Mouse (Mus musculus): ENCODE measurements at regions not wholly inside any gene's neighbourhood (a gene's known extent, or its start where the extent isn't known, plus 50 kb on each side); places are given as distances from the start of the nearest gene placed in this dataset.
"Not testable (repeated sequence)": the region's sequence is repeated elsewhere in the genome, so short reads cannot be mapped to it uniquely, and the experiment has no call there.

GRCm38 (mm10) chr10:22556401-22556800 lies 88.4 kb upstream of the Slc2a12 start:
- not testable (repeated sequence) for H3K4me3 ChIP-seq (ENCODE audit: insufficient read depth, low read length); H3K27ac ChIP-seq (ENCODE audit: insufficient read depth, low read length); H3K4me1 ChIP-seq (ENCODE audit: control insufficient read depth, insufficient read depth, low read length)

GRCm38 (mm10) chr10:22569250-22570010 lies 75.4 kb upstream of the Slc2a12 start:
- not testable (repeated sequence) for H3K4me3 ChIP-seq (ENCODE audit: insufficient read depth, low read length)
- peak overlapping the region; percentile 44 for H3K27ac ChIP-seq (ENCODE audit: insufficient read depth, low read length)

GRCm38 (mm10) chr10:22574048-22574447 lies 70.8 kb upstream of the Slc2a12 start:
- not testable (repeated sequence) for H3K27ac ChIP-seq (ENCODE audit: insufficient read depth, low read length); H3K4me3 ChIP-seq (ENCODE audit: insufficient read depth, low read length); H3K4me1 ChIP-seq (ENCODE audit: control insufficient read depth, insufficient read depth, low read length)

More at GRCm38 (mm10) chr10:22569250-22570010, 75.4 kb upstream of the Slc2a12 start:
- H3K4me1 ChIP-seq (ENCODE audit: control insufficient read depth, insufficient read depth, low read length): not testable (repeated sequence)

- H3K27ac ChIP-seq (ENCODE audit: insufficient read depth, low read length); H3K4me1 ChIP-seq (ENCODE audit: control insufficient read depth, insufficient read depth, low read length); H3K4me3 ChIP-seq (ENCODE audit: insufficient read depth, low read length): not testable (repeated sequence)
- TF ChIP-seq CTCF (IDR thresholded peaks at IDR 0.05; ENCODE audit: borderline replicate concordance, insufficient read depth, low read length): peak; percentile 46; the same call in 1 of the 2 replicates
Observed at GRCm38 (mm10) chr10:22579426-22579825, 65.4 kb upstream of the Slc2a12 start.

- H3K27ac ChIP-seq (ENCODE audit: insufficient read depth, low read length); H3K4me1 ChIP-seq (ENCODE audit: control insufficient read depth, insufficient read depth, low read length); H3K4me3 ChIP-seq (ENCODE audit: insufficient read depth, low read length): not testable (repeated sequence)
Observed at GRCm38 (mm10) chr10:22581300-22581699, 63.5 kb upstream of the Slc2a12 start.

- not testable (repeated sequence) for H3K4me1 ChIP-seq (ENCODE audit: control insufficient read depth, insufficient read depth, low read length); H3K4me3 ChIP-seq (ENCODE audit: insufficient read depth, low read length); H3K27ac ChIP-seq (ENCODE audit: insufficient read depth, low read length)
Observed at GRCm38 (mm10) chr10:22583306-22583705, 61.5 kb upstream of the Slc2a12 start.

GRCm38 (mm10) chr10:22588587-22588986 lies 56.2 kb upstream of the Slc2a12 start:
- H3K27ac ChIP-seq (ENCODE audit: insufficient read depth, low read length); H3K4me1 ChIP-seq (ENCODE audit: control insufficient read depth, insufficient read depth, low read length); H3K4me3 ChIP-seq (ENCODE audit: insufficient read depth, low read length): not testable (repeated sequence)

- not testable (repeated sequence) for H3K27ac ChIP-seq (ENCODE audit: insufficient read depth, low read length); H3K4me1 ChIP-seq (ENCODE audit: control insufficient read depth, insufficient read depth, low read length); H3K4me3 ChIP-seq (ENCODE audit: insufficient read depth, low read length)
Observed at GRCm38 (mm10) chr10:22591664-22592063, 53.1 kb upstream of the Slc2a12 start.

- not testable (repeated sequence) for H3K27ac ChIP-seq (ENCODE audit: insufficient read depth, low read length); H3K4me3 ChIP-seq (ENCODE audit: insufficient read depth, low read length); H3K4me1 ChIP-seq (ENCODE audit: control insufficient read depth, insufficient read depth, low read length)
Observed at GRCm38 (mm10) chr10:22592189-22592603, 52.6 kb upstream of the Slc2a12 start.

GRCm38 (mm10) chr10:22592752-22593151 lies 52.1 kb upstream of the Slc2a12 start:
- H3K4me3 ChIP-seq (ENCODE audit: insufficient read depth, low read length); H3K27ac ChIP-seq (ENCODE audit: insufficient read depth, low read length); H3K4me1 ChIP-seq (ENCODE audit: control insufficient read depth, insufficient read depth, low read length): not testable (repeated sequence)
